Mouse (Mus musculus) kidney, embryonic 15.5 days (tissue): ENCODE measurements at regions not wholly inside any gene's neighbourhood (a gene's known extent, or its start where the extent isn't known, plus 50 kb on each side); places are given as distances from the start of the nearest gene placed in this dataset.

Experiments
- ATAC-seq: fragments of 200-750 bp; cut with Nextera tagmentation; replicated peaks from 2 replicates; pipeline ENCODE4 v1.8.0; 2017; ENCODE audit warnings: moderate TSS enrichment; ENCODE audit not compliant: low FRiP score
- H3K27ac ChIP-seq: fragments of 300-500 bp; sonication (generic); 2 replicates; pipeline ENCODE4 v1.5.1; 2015; ENCODE audit warnings: mild to moderate bottlenecking, inconsistent platforms
- H3K27me3 ChIP-seq: fragments of 300-500 bp; sonication (generic); 2 replicates; pipeline ENCODE4 v1.6.1; 2015; ENCODE audit warnings: inconsistent platforms
- H3K36me3 ChIP-seq: fragments of 300-500 bp; sonication (generic); 2 replicates; pipeline ENCODE4 v1.6.1; 2015; ENCODE audit warnings: inconsistent platforms
- H3K4me1 ChIP-seq: fragments of 300-500 bp; sonication (generic); 2 replicates; pipeline ENCODE4 v1.6.1; 2015; ENCODE audit warnings: inconsistent platforms
- H3K4me2 ChIP-seq: fragments of 300-500 bp; sonication (generic); 2 replicates; pipeline ENCODE4 v1.6.1; 2015; ENCODE audit warnings: moderate library complexity, mild to moderate bottlenecking, inconsistent platforms
- H3K4me3 ChIP-seq: fragments of 300-500 bp; sonication (generic); replicated peaks from 2 replicates; pipeline ENCODE4 v1.5.1; 2015; ENCODE audit warnings: mild to moderate bottlenecking, inconsistent platforms
- H3K9ac ChIP-seq: fragments of 300-500 bp; sonication (generic); 2 replicates; pipeline ENCODE4 v1.6.1; 2015; ENCODE audit warnings: mild to moderate bottlenecking, inconsistent platforms
- H3K9me3 ChIP-seq: fragments of 300-500 bp; sonication (generic); replicated peaks from 2 replicates; pipeline ENCODE4 v1.6.1; 2016; ENCODE audit warnings: inconsistent platforms
- WGBS: fragments of 180-500 bp; shearing (Covaris S2); methylation state at CpG from one replicate; pipeline ENCODE4 v1.1.7; 2015; ENCODE audit warnings: mixed read lengths; 5-methylcytosine and 5-hydroxymethylcytosine counted together

DNA sequence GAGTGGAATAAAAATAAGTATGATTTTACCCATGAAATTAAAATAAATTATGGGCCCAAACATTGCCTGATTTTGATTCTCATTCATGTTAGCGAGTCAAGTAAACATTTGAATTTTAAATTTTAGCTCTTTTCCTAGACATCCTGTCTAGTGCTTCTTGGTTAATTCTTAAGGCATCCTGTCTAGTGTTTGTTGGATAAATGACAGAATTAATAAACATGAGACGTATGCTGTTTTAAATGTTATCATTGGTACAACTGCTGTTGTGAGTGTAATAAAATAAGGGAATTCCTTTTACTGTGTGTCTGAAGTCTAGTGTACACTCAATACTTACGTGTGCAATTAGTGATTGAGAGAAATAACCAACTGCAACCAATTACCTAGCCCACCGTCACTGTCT lies 149.0 kb upstream of the Trpm3 start:
- no peaks in the 10 kb centered on the region for H3K9me3 ChIP-seq
- no peak overlapping the region for H3K4me2 ChIP-seq
- H3K4me1 ChIP-seq, result no peaks in the 10 kb centered on the region
- ATAC-seq, result no peak
- no peaks in the 10 kb centered on the region for H3K27me3 ChIP-seq
- H3K36me3 ChIP-seq, result no peaks in the 10 kb centered on the region
- 87% methylated on average over 4 of the region's 4 CpGs for WGBS
- H3K27ac ChIP-seq, result no peak overlapping the region
- H3K9ac ChIP-seq, result no peak overlapping the region
- no peak overlapping the region for H3K4me3 ChIP-seq

DNA sequence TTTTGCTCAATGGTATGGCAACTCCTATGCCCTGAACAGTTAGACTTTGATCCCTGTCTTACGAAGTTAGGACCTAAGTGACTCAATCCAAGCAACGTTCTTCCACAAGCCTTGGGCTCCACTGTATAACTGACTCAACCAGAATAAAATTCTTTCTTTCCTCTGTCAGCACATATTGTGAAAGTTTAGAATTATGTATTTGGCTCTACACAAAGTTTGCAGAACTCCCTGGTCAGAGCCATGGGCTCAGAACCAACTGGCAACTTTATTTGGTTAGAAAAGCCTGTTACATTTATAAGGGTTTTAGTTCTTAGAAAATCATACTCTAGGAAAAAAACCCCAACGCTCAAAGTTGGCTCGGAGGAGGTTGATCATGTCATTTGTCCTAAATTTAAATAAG lies 147.9 kb upstream of the Trpm3 start:
- H3K4me2 ChIP-seq, result no peak overlapping the region
- no peaks in the 10 kb centered on the region for H3K27me3 ChIP-seq
- H3K36me3 ChIP-seq, result no peaks in the 10 kb centered on the region
- no peak overlapping the region for H3K4me3 ChIP-seq
- no peaks in the 10 kb centered on the region for H3K4me1 ChIP-seq
- WGBS, result 77% methylated on average over 4 of the region's 4 CpGs
- no peak for ATAC-seq
- no peak overlapping the region for H3K27ac ChIP-seq
- no peak overlapping the region for H3K9ac ChIP-seq
- no peaks in the 10 kb centered on the region for H3K9me3 ChIP-seq

DNA sequence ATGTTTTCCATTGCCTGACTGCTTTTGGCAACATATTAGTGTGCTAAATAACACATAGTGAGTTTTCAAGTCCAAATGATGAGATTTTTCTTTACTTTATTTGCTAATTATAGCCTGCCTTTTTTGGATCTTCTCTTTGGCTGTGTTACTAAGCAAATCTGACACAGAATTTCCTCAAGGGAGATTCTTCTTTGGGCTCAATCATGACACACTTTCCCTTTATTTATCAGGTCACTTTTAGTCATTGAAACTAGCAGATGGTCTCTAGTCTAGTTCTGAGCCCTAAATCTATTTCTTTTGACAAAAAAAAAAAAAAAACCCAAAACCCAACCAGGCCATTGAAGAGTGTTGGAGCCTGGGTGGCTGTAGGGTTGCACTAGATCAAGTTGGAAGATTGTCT lies 147.4 kb upstream of the Trpm3 start:
- Histone ChIP-seq H3K36me3 (no peaks in the 10 kb centered on the region), H3K4me2 (no peak overlapping the region), H3K27ac (no peak overlapping the region), H3K4me3 (no peak overlapping the region), H3K9ac (no peak overlapping the region), H3K9me3 (no peaks in the 10 kb centered on the region), H3K27me3 (no peaks in the 10 kb centered on the region), H3K4me1 (no peaks in the 10 kb centered on the region)
- ATAC-seq, result no peak

- 83% methylated on average over 5 of the region's 5 CpGs for WGBS
- no peak overlapping the region for H3K27ac ChIP-seq
- H3K4me3 ChIP-seq, result no peak overlapping the region
- H3K4me1 ChIP-seq, result no peaks in the 10 kb centered on the region
- H3K9me3 ChIP-seq, result no peaks in the 10 kb centered on the region
- H3K4me2 ChIP-seq, result no peak overlapping the region
- H3K9ac ChIP-seq, result no peak overlapping the region
- ATAC-seq, result no peak
- H3K36me3 ChIP-seq, result no peaks in the 10 kb centered on the region
- H3K27me3 ChIP-seq, result no peaks in the 10 kb centered on the region
Measured at GRCm38 (mm10) chr19:21999621-22000020, 139.2 kb upstream of the Trpm3 start.

- 84% methylated on average over 13 of the region's 13 CpGs for WGBS
- Histone ChIP-seq H3K36me3 (no peaks in the 10 kb centered on the region), H3K27me3 (no peaks in the 10 kb centered on the region), H3K27ac (no peak overlapping the region), H3K9me3 (no peaks in the 10 kb centered on the region), H3K9ac (no peak overlapping the region), H3K4me2 (no peak overlapping the region), H3K4me1 (no peaks in the 10 kb centered on the region), H3K4me3 (no peak overlapping the region)
- no peak for ATAC-seq
Measured at GRCm38 (mm10) chr19:22008053-22008935, 130.6 kb upstream of the Trpm3 start.

DNA sequence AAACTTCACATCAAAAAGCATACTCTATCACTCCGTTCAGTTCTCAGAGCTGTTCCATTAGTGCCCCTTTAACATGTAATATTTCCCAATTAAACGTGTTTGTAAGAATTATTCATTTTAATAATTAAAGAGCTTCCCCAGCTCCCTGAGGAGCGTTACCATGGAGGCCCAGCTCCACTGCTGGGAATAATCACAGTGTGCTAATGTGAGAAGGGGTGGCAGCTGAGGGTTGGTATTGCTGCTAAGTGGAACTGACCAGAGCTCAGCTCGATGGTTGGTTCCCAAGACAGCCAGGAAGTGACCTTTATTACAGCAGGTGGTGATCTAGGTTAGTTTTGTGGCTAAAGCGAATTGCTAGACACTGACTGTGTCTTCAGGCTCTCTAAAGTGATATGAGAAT lies 128.6 kb upstream of the Trpm3 start:
- H3K9ac ChIP-seq, result no peak overlapping the region
- ATAC-seq, result no peak
- WGBS, result 74% methylated on average over 5 of the region's 5 CpGs

DNA sequence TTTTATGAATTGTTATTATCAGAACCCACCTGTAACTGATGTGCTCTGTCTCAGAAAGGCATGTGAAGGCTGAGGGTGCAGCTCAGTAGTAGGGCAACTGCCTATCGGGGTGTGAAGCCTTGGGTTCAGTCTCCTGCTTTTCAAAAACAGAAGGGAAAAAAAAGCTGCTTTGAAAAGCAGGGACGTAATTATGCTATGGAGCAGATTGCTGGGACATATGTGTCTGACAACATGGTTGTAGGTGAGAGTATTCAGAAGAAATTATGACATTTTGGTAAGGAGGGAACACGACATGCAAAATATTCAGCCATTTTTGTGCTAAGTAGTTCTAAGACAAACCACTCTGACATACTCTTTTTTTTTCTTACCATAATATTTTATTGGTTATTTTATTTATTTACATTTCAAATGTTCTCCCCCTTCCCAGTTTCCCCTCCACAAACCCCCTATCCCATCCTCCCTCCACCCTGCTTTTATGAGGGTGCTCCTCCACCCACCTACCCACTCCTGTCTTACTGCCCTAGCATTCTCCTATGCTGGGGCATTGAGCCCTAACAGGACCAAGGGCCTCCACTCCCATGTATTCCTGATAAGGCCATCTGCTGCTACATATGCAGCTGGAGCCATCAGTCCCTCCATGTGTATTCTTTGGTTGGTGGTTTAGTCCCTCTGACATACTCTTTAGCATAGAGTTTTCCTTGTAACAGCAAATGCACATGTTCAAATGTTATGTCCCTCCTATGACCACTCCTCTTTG lies 122.8 kb upstream of the Trpm3 start:
- 87% methylated on average over 3 of the region's 3 CpGs for WGBS
- Histone ChIP-seq H3K4me1 (no peaks in the 10 kb centered on the region), H3K27ac (no peak overlapping the region), H3K4me3 (no peak overlapping the region), H3K4me2 (no peak overlapping the region), H3K27me3 (no peaks in the 10 kb centered on the region), H3K9ac (no peak overlapping the region), H3K36me3 (no peaks in the 10 kb centered on the region), H3K9me3 (no peaks in the 10 kb centered on the region)
- ATAC-seq, result no peak

More for the DNA sequence above, 128.6 kb upstream of the Trpm3 start:
- Histone ChIP-seq H3K9me3 (no peaks in the 10 kb centered on the region), H3K4me2 (no peak overlapping the region), H3K4me1 (no peaks in the 10 kb centered on the region), H3K36me3 (no peaks in the 10 kb centered on the region), H3K27me3 (no peaks in the 10 kb centered on the region), H3K27ac (no peak overlapping the region), H3K4me3 (no peak overlapping the region)

DNA sequence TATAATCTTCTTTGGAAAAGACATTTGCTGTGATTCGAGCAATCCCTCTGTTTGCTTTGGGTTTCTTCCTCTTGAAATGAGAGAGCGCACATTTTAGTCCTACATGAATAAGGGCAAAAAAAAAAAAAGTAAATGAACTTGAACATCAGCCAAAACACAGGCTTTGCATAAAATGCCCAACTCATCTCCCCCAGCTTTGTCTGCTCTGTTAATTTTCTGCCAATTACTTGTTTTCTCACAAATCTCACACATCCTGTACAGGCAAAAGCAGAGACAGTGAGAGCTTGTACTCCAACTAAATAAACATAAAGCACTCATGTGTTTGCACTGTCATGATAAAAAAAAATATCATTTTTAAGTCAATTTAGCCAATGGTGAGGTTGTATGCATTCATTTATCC lies 121.4 kb upstream of the Trpm3 start:
- 78% methylated on average over 2 of the region's 2 CpGs for WGBS
- H3K9ac ChIP-seq, result no peak overlapping the region
- H3K27ac ChIP-seq, result no peak overlapping the region
- no peak overlapping the region for H3K4me3 ChIP-seq
- no peak for ATAC-seq
- no peak overlapping the region for H3K4me2 ChIP-seq
- H3K36me3 ChIP-seq, result no peaks in the 10 kb centered on the region
- no peaks in the 10 kb centered on the region for H3K27me3 ChIP-seq
- no peaks in the 10 kb centered on the region for H3K9me3 ChIP-seq
- H3K4me1 ChIP-seq, result no peaks in the 10 kb centered on the region

GRCm38 (mm10) chr19:22027577-22027976 lies 111.3 kb upstream of the Trpm3 start:
- Histone ChIP-seq H3K4me3 (no peak overlapping the region), H3K9ac (no peak overlapping the region), H3K4me2 (no peak overlapping the region), H3K36me3 (no peaks in the 10 kb centered on the region), H3K4me1 (no peaks in the 10 kb centered on the region), H3K9me3 (no peaks in the 10 kb centered on the region), H3K27ac (no peak overlapping the region), H3K27me3 (no peaks in the 10 kb centered on the region)
- no peak for ATAC-seq

- H3K9ac ChIP-seq, result no peak overlapping the region
- no peaks in the 10 kb centered on the region for H3K9me3 ChIP-seq
- H3K4me3 ChIP-seq, result no peak overlapping the region
- no peak overlapping the region for H3K27ac ChIP-seq
- H3K4me1 ChIP-seq, result no peaks in the 10 kb centered on the region
- H3K27me3 ChIP-seq, result no peaks in the 10 kb centered on the region
- no peaks in the 10 kb centered on the region for H3K36me3 ChIP-seq
- H3K4me2 ChIP-seq, result no peak overlapping the region
- 75% methylated on average over 6 of the region's 6 CpGs for WGBS
- no peak for ATAC-seq
Measured at GRCm38 (mm10) chr19:22047657-22048056, 91.2 kb upstream of the Trpm3 start.

- no peak overlapping the region for H3K4me3 ChIP-seq
- H3K9me3 ChIP-seq, result no peaks in the 10 kb centered on the region
- no peaks in the 10 kb centered on the region for H3K4me1 ChIP-seq
- H3K27ac ChIP-seq, result no peak overlapping the region
- H3K9ac ChIP-seq, result no peak overlapping the region
- no peaks in the 10 kb centered on the region for H3K27me3 ChIP-seq
- no peak overlapping the region for H3K4me2 ChIP-seq
- ATAC-seq, result no peak
- no peaks in the 10 kb centered on the region for H3K36me3 ChIP-seq
- WGBS, result 90% methylated on average over 8 of the region's 8 CpGs
Measured at GRCm38 (mm10) chr19:22066302-22066701, 72.5 kb upstream of the Trpm3 start.

DNA sequence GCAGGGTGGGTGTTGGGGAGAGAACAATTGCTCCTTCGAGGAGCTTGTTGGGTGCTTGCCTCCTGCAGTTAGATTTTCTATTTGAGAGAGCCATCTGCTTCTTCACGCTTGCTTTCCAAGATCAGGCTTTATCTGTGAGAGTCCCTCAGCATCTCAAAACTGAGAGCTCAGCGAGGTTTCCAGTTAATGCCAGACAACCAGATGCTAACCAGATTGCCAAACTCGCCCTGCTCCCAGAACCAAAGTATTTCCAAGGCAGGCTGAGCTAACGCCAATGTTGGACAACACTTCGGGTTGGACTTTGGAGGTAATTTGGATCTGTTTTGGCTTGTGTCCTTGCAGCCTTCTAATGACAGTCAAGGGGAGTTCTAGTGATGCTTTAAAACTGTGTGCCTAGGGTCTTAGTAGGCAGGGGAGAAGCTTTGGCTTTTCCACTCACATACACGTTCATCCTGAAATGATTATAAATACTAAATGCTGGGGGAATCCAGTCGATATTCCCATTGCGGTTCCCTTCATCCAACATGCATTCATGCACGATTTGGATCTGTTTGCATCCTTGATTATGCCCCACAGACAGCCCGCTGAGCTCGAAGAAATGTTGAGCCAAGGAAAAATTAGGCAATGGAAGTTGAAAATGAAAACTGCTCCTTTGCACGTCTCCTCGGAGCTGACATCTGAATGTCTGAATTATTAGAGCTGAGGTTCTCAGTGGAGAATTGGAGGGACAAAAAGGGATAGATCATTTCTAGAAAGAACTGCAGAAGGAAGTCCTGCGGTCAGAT lies 68.4 kb upstream of the Trpm3 start:
- H3K27me3 ChIP-seq, result no peaks in the 10 kb centered on the region
- H3K4me1 ChIP-seq, result no peaks in the 10 kb centered on the region
- WGBS, result 83% methylated on average over 15 of the region's 15 CpGs
- no peak overlapping the region for H3K9ac ChIP-seq
- H3K4me3 ChIP-seq, result no peak overlapping the region
- H3K9me3 ChIP-seq, result no peaks in the 10 kb centered on the region
- H3K36me3 ChIP-seq, result no peaks in the 10 kb centered on the region
- no peak overlapping the region for H3K27ac ChIP-seq
- no peak overlapping the region for H3K4me2 ChIP-seq
- ATAC-seq, result no peak
